Mouse (Mus musculus) midbrain, embryonic 15.5 days (tissue): Measurements from ENCODE around the gene Hs3st3a1. TPM values are rescaled to one million over a fixed set of nuclear protein-coding genes. Genes with fewer than 3 reads are reported as not detected.

Experiments
- ATAC-seq: fragments of 200-750 bp; cut with Nextera tagmentation; replicated peaks from 2 replicates; pipeline ENCODE4 v1.8.0; 2017; ENCODE audit warnings: moderate TSS enrichment
- H3K27ac ChIP-seq: fragments of 300-500 bp; sonication (generic); 2 replicates; pipeline ENCODE4 v1.5.1; 2015; ENCODE audit warnings: mild to moderate bottlenecking, inconsistent platforms
- H3K27me3 ChIP-seq: fragments of 300-500 bp; sonication (generic); replicated peaks from 2 replicates; pipeline ENCODE4 v1.6.1; 2015; ENCODE audit warnings: inconsistent platforms
- H3K36me3 ChIP-seq: fragments of 300-500 bp; sonication (generic); replicated peaks from 2 replicates; pipeline ENCODE4 v1.6.1; 2015; ENCODE audit warnings: inconsistent platforms
- H3K4me1 ChIP-seq: fragments of 300-500 bp; sonication (generic); 2 replicates; pipeline ENCODE4 v1.6.1; 2015; ENCODE audit warnings: inconsistent platforms
- H3K4me2 ChIP-seq: fragments of 300-500 bp; sonication (generic); 2 replicates; pipeline ENCODE4 v1.6.1; 2015; ENCODE audit warnings: inconsistent platforms, mild to moderate bottlenecking, moderate library complexity
- H3K4me3 ChIP-seq: fragments of 300-500 bp; sonication (generic); 2 replicates; pipeline ENCODE4 v1.5.1; 2015; ENCODE audit warnings: mild to moderate bottlenecking, inconsistent platforms
- H3K9ac ChIP-seq: fragments of 300-500 bp; sonication (generic); 2 replicates; pipeline ENCODE4 v1.6.1; 2015; ENCODE audit warnings: mild to moderate bottlenecking, inconsistent platforms
- H3K9me3 ChIP-seq: fragments of 300-500 bp; sonication (generic); 2 replicates; pipeline ENCODE4 v1.6.1; 2016; ENCODE audit warnings: inconsistent platforms
- WGBS: fragments of 180-500 bp; shearing (Covaris S2); methylation state at CpG from one replicate; pipeline ENCODE4 v1.1.7; 2015; ENCODE audit warnings: mixed read lengths; 5-methylcytosine and 5-hydroxymethylcytosine counted together
- polyA plus RNA-seq: library from polyadenylated mRNA; unstranded; fragments of >200 nt; fragmentation: Nextera tagmentation; extraction: Ambion mirVana; gene quantifications from 2 replicates; pipeline ENCODE4 v1.2.1, GENCODE M21; 2015

Hs3st3a1 gene
- polyA plus RNA-seq, 1 experiment from 2014 or later = 1.8 TPM

- no peak overlapping the region for H3K9ac ChIP-seq
- WGBS = 96% methylated on average over 3 of the region's 3 CpGs
- no peaks in the 10 kb centered on the region for H3K9me3 ChIP-seq
- no peaks in the 10 kb centered on the region for H3K36me3 ChIP-seq
- H3K4me2 ChIP-seq = no peak overlapping the region
- no peak for ATAC-seq
- H3K27ac ChIP-seq = no peak overlapping the region
- no peaks in the 10 kb centered on the region for H3K4me1 ChIP-seq
- H3K4me3 ChIP-seq = no peak overlapping the region
- H3K27me3 ChIP-seq = no peaks in the 10 kb centered on the region
Measured at GRCm38 (mm10) chr11:64537230-64537629, 102.1 kb downstream of the Hs3st3a1 start.

- ATAC-seq = no peak
- WGBS = 94% methylated on average over 9 of the region's 9 CpGs
Measured at GRCm38 (mm10) chr11:64541866-64542265, 106.7 kb downstream of the Hs3st3a1 start.

GRCm38 (mm10) chr11:64542335-64542734 lies 107.2 kb downstream of the Hs3st3a1 start:
- Histone ChIP-seq H3K4me2 (no peak overlapping the region), H3K27me3 (peaks cover 5% of the 10 kb centered on the region; the same call in 1 of the 2 replicates), H3K9me3 (no peaks in the 10 kb centered on the region), H3K9ac (no peak overlapping the region), H3K4me3 (no peak overlapping the region), H3K27ac (no peak overlapping the region), H3K4me1 (no peaks in the 10 kb centered on the region), H3K36me3 (no peaks in the 10 kb centered on the region)
- WGBS = 76% methylated on average over 6 of the region's 6 CpGs
- no peak for ATAC-seq

More at GRCm38 (mm10) chr11:64541866-64542265, 106.7 kb downstream of the Hs3st3a1 start:
- H3K36me3 ChIP-seq = no peaks in the 10 kb centered on the region
- H3K4me2 ChIP-seq = no peak overlapping the region
- no peaks in the 10 kb centered on the region for H3K4me1 ChIP-seq
- peaks cover 5% of the 10 kb centered on the region; the same call in 1 of the 2 replicates for H3K27me3 ChIP-seq
- H3K9ac ChIP-seq = no peak overlapping the region
- no peak overlapping the region for H3K4me3 ChIP-seq
- no peak overlapping the region for H3K27ac ChIP-seq
- H3K9me3 ChIP-seq = no peaks in the 10 kb centered on the region

- Histone ChIP-seq H3K27me3 (peaks cover 5% of the 10 kb centered on the region; the same call in 1 of the 2 replicates), H3K4me1 (no peaks in the 10 kb centered on the region), H3K9ac (no peak overlapping the region), H3K4me3 (no peak overlapping the region), H3K36me3 (no peaks in the 10 kb centered on the region), H3K4me2 (no peak overlapping the region), H3K27ac (no peak overlapping the region), H3K9me3 (no peaks in the 10 kb centered on the region)
- no peak for ATAC-seq
- 81% methylated on average over 9 of the region's 9 CpGs for WGBS
Measured at GRCm38 (mm10) chr11:64543181-64543641, 108.1 kb downstream of the Hs3st3a1 start.

GRCm38 (mm10) chr11:64544236-64544635 lies 109.1 kb downstream of the Hs3st3a1 start:
- H3K9ac ChIP-seq = no peak overlapping the region
- H3K4me1 ChIP-seq = no peaks in the 10 kb centered on the region
- ATAC-seq = no peak
- H3K27ac ChIP-seq = no peak overlapping the region
- H3K27me3 ChIP-seq = peaks cover 5% of the 10 kb centered on the region; the same call in 1 of the 2 replicates
- 74% methylated on average over 5 of the region's 5 CpGs for WGBS
- H3K4me3 ChIP-seq = no peak overlapping the region
- no peak overlapping the region for H3K4me2 ChIP-seq
- H3K9me3 ChIP-seq = no peaks in the 10 kb centered on the region
- H3K36me3 ChIP-seq = no peaks in the 10 kb centered on the region

GRCm38 (mm10) chr11:64549380-64549779 lies 114.2 kb downstream of the Hs3st3a1 start:
- H3K4me2 ChIP-seq = no peak overlapping the region
- no peak overlapping the region for H3K9ac ChIP-seq
- no peaks in the 10 kb centered on the region for H3K4me1 ChIP-seq
- no peaks in the 10 kb centered on the region for H3K9me3 ChIP-seq
- H3K4me3 ChIP-seq = no peak overlapping the region
- ATAC-seq = no peak
- no peaks in the 10 kb centered on the region for H3K36me3 ChIP-seq
- peaks cover 5% of the 10 kb centered on the region; the same call in 1 of the 2 replicates for H3K27me3 ChIP-seq
- no peak overlapping the region for H3K27ac ChIP-seq
- WGBS = 14% methylated on average over 7 of the region's 7 CpGs

- WGBS = 58% methylated on average over 8 of the region's 8 CpGs
- Histone ChIP-seq H3K4me2 (no peak overlapping the region), H3K4me1 (0 out of 2 replicates have a peak, but pooled peaks cover 2% of the 10 kb centered on the region), H3K27ac (no peak overlapping the region), H3K27me3 (peaks cover 5% of the 10 kb centered on the region; the same call in 1 of the 2 replicates), H3K36me3 (no peaks in the 10 kb centered on the region), H3K9me3 (no peaks in the 10 kb centered on the region), H3K4me3 (no peak overlapping the region), H3K9ac (no peak overlapping the region)
- no peak for ATAC-seq
Measured at GRCm38 (mm10) chr11:64549955-64550354, 114.8 kb downstream of the Hs3st3a1 start.

- Histone ChIP-seq H3K4me1 (0 out of 2 replicates have a peak, but pooled peaks cover 3% of the 10 kb centered on the region), H3K36me3 (no peaks in the 10 kb centered on the region), H3K9ac (no peak overlapping the region), H3K9me3 (no peaks in the 10 kb centered on the region), H3K27ac (no peak overlapping the region), H3K4me2 (no peak overlapping the region), H3K27me3 (no peaks in the 10 kb centered on the region), H3K4me3 (no peak overlapping the region)
- WGBS = 90% methylated on average over 2 of the region's 2 CpGs
- no peak for ATAC-seq
Measured at GRCm38 (mm10) chr11:64558282-64558681, 123.2 kb downstream of the Hs3st3a1 start.

DNA sequence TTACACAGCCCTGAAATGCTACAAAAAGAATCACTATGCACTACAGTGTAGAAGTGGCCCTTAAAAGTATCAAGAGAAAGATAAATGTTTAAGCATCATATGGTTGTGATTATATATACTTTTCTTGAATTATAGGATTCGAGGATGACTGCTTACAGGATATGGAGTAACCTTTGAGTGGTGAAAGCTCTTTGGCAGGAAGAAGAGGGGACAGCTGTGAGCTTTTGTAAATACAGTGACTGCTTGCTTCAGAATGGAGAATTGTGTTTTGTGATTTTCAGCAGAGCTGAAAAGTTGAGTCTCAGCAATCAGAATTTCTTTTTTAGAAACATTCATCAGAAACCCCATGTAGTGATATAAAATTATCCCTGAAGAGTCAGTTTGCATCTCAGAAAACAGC lies 124.3 kb downstream of the Hs3st3a1 start:
- no peak overlapping the region for H3K9ac ChIP-seq
- H3K4me1 ChIP-seq = 0 out of 2 replicates have a peak, but pooled peaks cover 3% of the 10 kb centered on the region
- WGBS = 89% methylated on average over 1 of the region's 1 CpGs
- no peak overlapping the region for H3K27ac ChIP-seq
- no peak overlapping the region for H3K4me3 ChIP-seq
- no peak overlapping the region for H3K4me2 ChIP-seq
- ATAC-seq = no peak
- no peaks in the 10 kb centered on the region for H3K36me3 ChIP-seq
- no peaks in the 10 kb centered on the region for H3K9me3 ChIP-seq
- H3K27me3 ChIP-seq = no peaks in the 10 kb centered on the region

GRCm38 (mm10) chr11:64560471-64560870 lies 125.3 kb downstream of the Hs3st3a1 start:
- 83% methylated on average over 2 of the region's 2 CpGs for WGBS
- no peak overlapping the region for H3K27ac ChIP-seq
- H3K4me1 ChIP-seq = no peaks in the 10 kb centered on the region
- no peaks in the 10 kb centered on the region for H3K27me3 ChIP-seq
- ATAC-seq = no peak
- no peak overlapping the region for H3K4me2 ChIP-seq
- H3K9me3 ChIP-seq = no peaks in the 10 kb centered on the region
- no peak overlapping the region for H3K4me3 ChIP-seq
- no peaks in the 10 kb centered on the region for H3K36me3 ChIP-seq
- H3K9ac ChIP-seq = no peak overlapping the region

DNA sequence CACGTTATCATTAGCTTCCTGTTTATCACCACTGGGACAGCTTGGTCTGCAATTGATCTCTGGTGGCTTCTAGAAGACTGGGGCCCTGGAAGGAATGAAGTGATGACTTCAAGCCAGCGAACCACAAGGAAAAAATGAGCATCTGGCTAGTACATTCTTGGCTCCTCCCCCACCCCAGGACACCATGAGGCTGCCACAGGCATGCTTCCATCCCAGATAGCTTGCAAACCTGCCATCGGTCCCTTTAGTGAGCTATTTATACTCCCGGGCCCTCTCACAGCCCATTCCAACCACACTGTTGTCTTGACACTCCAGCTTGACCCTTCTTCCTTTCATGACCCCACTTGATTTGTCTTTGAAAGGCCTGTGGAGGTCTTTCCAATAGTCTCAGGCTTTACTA lies 127.6 kb downstream of the Hs3st3a1 start:
- Histone ChIP-seq H3K9me3 (no peaks in the 10 kb centered on the region), H3K4me2 (no peak overlapping the region), H3K4me3 (no peak overlapping the region), H3K27me3 (no peaks in the 10 kb centered on the region), H3K36me3 (no peaks in the 10 kb centered on the region), H3K27ac (no peak overlapping the region), H3K9ac (no peak overlapping the region), H3K4me1 (no peaks in the 10 kb centered on the region)
- no peak for ATAC-seq
- 49% methylated on average over 4 of the region's 4 CpGs for WGBS
